Comparison of ENCODE assay signal across 8 mouse cellular contexts in genomic region chr8:70104506-70104905, GRCm38 (mm10). TPM values are rescaled to one million over a fixed set of nuclear protein-coding genes. Genes with fewer than 3 reads are reported as not detected.
DNase-seq lines count a peak whose midpoint lies in the region; ATAC-seq lines count a peak whose summit lies in the region.

No protein-coding gene starts in this region.

- WGBS in neural tube, embryonic 12.5 days, result 25% methylated on average over 6 of the region's 6 CpGs
- WGBS in neural tube, embryonic 15.5 days, result 16% methylated on average over 6 of the region's 6 CpGs
- 28% methylated on average over 6 of the region's 6 CpGs for WGBS in forebrain, embryonic 12.5 days

- H3K4me3 ChIP-seq in neural tube, embryonic 12.5 days, result no peak overlapping the region
- H3K4me3 ChIP-seq in neural tube, embryonic 15.5 days (replicated peaks), result no peak overlapping the region
- no peak overlapping the region for H3K4me3 ChIP-seq in forebrain, embryonic 12.5 days (replicated peaks)

- no peak overlapping the region for H3K9ac ChIP-seq in neural tube, embryonic 12.5 days
- H3K9ac ChIP-seq in neural tube, embryonic 15.5 days (replicated peaks), result no peak overlapping the region
- no peak overlapping the region for H3K9ac ChIP-seq in forebrain, embryonic 12.5 days

- peak; percentile 43 for DNase-seq in adrenal gland, postnatal 25 days
- DNase-seq in adrenal gland, adult 2 months, result no peak
- peak; percentile 38 for DNase-seq in kidney, postnatal 14 days
- DNase-seq in ovary, postnatal 36 days (ENCODE audit: low spot score), result no peak

- peaks cover 5% of the 10 kb centered on the region for H3K27me3 ChIP-seq in neural tube, embryonic 12.5 days (replicated peaks)
- H3K27me3 ChIP-seq in neural tube, embryonic 15.5 days (replicated peaks), result no peaks in the 10 kb centered on the region
- 0 out of 2 replicates have a peak, but pooled peaks cover 4% of the 10 kb centered on the region for H3K27me3 ChIP-seq in forebrain, embryonic 12.5 days

- no peak overlapping the region for H3K27ac ChIP-seq in neural tube, embryonic 12.5 days
- H3K27ac ChIP-seq in neural tube, embryonic 15.5 days (replicated peaks), result no peak overlapping the region
- H3K27ac ChIP-seq in forebrain, embryonic 12.5 days, result no peak overlapping the region

- H3K4me2 ChIP-seq in neural tube, embryonic 12.5 days (replicated peaks), result no peak overlapping the region
- H3K4me2 ChIP-seq in neural tube, embryonic 15.5 days, result no peak overlapping the region
- no peak overlapping the region for H3K4me2 ChIP-seq in forebrain, embryonic 12.5 days

- peaks cover 86% of the 10 kb centered on the region for H3K36me3 ChIP-seq in neural tube, embryonic 12.5 days
- peaks cover 83% of the 10 kb centered on the region for H3K36me3 ChIP-seq in neural tube, embryonic 15.5 days
- H3K36me3 ChIP-seq in forebrain, embryonic 12.5 days (replicated peaks), result peaks cover 85% of the 10 kb centered on the region

- peak; percentile 42; the same call in 1 of the 2 replicates for ATAC-seq in neural tube, embryonic 12.5 days (ENCODE audit: low FRiP score, low read depth)
- ATAC-seq in neural tube, embryonic 15.5 days (ENCODE audit: low FRiP score), result no peak
- ATAC-seq in forebrain, embryonic 12.5 days (ENCODE audit: low FRiP score), result peak; percentile 37; the same call in 1 of the 2 replicates
- peak; percentile 59; the same call in 1 of the 2 replicates for ATAC-seq in monocyte, adult 5-6 weeks (replicated peaks; ENCODE audit: insufficient number of reproducible peaks, low FRiP score, low TSS enrichment, poor library complexity, severe bottlenecking)

- no peaks in the 10 kb centered on the region for H3K9me3 ChIP-seq in neural tube, embryonic 12.5 days
- H3K9me3 ChIP-seq in neural tube, embryonic 15.5 days (replicated peaks), result no peaks in the 10 kb centered on the region
- no peaks in the 10 kb centered on the region for H3K9me3 ChIP-seq in forebrain, embryonic 12.5 days

- no peaks in the 10 kb centered on the region for H3K4me1 ChIP-seq in neural tube, embryonic 12.5 days
- H3K4me1 ChIP-seq in neural tube, embryonic 15.5 days, result peaks cover 16% of the 10 kb centered on the region; the same call in 1 of the 2 replicates
- H3K4me1 ChIP-seq in forebrain, embryonic 12.5 days, result no peaks in the 10 kb centered on the region; the same call in 1 of the 2 replicates

RNA-seq across cellular contexts. Expression of gene Ncan, which starts 16.2 kb away (rescaled TPM):
- total RNA-seq in adrenal gland, postnatal 25 days (2021), result 0.29 and 0.30 TPM in 2 replicates
- under 1 TPM; 0.24 to 0.26 TPM for total RNA-seq in adrenal gland, adult 2 months (2021)
- 0.89 and 1.3 TPM in 2 replicates for polyA plus RNA-seq in adrenal gland, adult 2 months (2012; rRNA removed)
- 88.8 and 93.9 TPM in 2 replicates for polyA plus RNA-seq in neural tube, embryonic 12.5 days (2016; fragmentation: Nextera tagmentation; extraction: Ambion mirVana)
- polyA plus RNA-seq in neural tube, embryonic 15.5 days (2015; fragmentation: Nextera tagmentation; extraction: Ambion mirVana), result 160 and 169 TPM in 2 replicates
- 84.2 and 104 TPM in 2 replicates for polyA plus RNA-seq in forebrain, embryonic 12.5 days (2016; fragmentation: Nextera tagmentation; extraction: Ambion mirVana)
- total RNA-seq in monocyte, adult 5-6 weeks (2017), result not detected in 3 replicates

RNA-seq across cellular contexts. Expression of gene Hapln4, which starts 21.2 kb away (rescaled TPM):
- total RNA-seq in adrenal gland, postnatal 25 days (2021), result 0.12 and 0.43 TPM in 2 replicates
- under 1 TPM; 0.43 to 0.59 TPM for total RNA-seq in adrenal gland, adult 2 months (2021)
- polyA plus RNA-seq in adrenal gland, adult 2 months (2012; rRNA removed), result 0.20 and 0.33 TPM in 2 replicates
- 0.33 and 0.50 TPM in 2 replicates for polyA plus RNA-seq in neural tube, embryonic 12.5 days (2016; fragmentation: Nextera tagmentation; extraction: Ambion mirVana)
- polyA plus RNA-seq in neural tube, embryonic 15.5 days (2015; fragmentation: Nextera tagmentation; extraction: Ambion mirVana), result 1.5 and 1.6 TPM in 2 replicates
- polyA plus RNA-seq in forebrain, embryonic 12.5 days (2016; fragmentation: Nextera tagmentation; extraction: Ambion mirVana), result 0.06 and 0.19 TPM in 2 replicates
- not detected in 3 replicates for total RNA-seq in monocyte, adult 5-6 weeks (2017)

RNA-seq across cellular contexts. Expression of gene Nr2c2ap, which starts 26.6 kb away (rescaled TPM):
- 21.1 and 21.3 TPM in 2 replicates for total RNA-seq in adrenal gland, postnatal 25 days (2021)
- total RNA-seq in adrenal gland, adult 2 months (2021), result 10 to 100 TPM; 19.1 to 20.0 TPM
- 11.9 and 12.4 TPM in 2 replicates for polyA plus RNA-seq in adrenal gland, adult 2 months (2012; rRNA removed)
- polyA plus RNA-seq in neural tube, embryonic 12.5 days (2016; fragmentation: Nextera tagmentation; extraction: Ambion mirVana), result 29.2 and 32.0 TPM in 2 replicates
- polyA plus RNA-seq in neural tube, embryonic 15.5 days (2015; fragmentation: Nextera tagmentation; extraction: Ambion mirVana), result 47.2 and 49.0 TPM in 2 replicates
- 27.8 and 28.3 TPM in 2 replicates for polyA plus RNA-seq in forebrain, embryonic 12.5 days (2016; fragmentation: Nextera tagmentation; extraction: Ambion mirVana)
- 6.0 to 12.0 TPM (median 11.1 TPM) in 3 replicates for total RNA-seq in monocyte, adult 5-6 weeks (2017)

RNA-seq across cellular contexts. Expression of gene Tm6sf2, which starts 31.8 kb away (rescaled TPM):
- 0.43 and 1.9 TPM in 2 replicates for total RNA-seq in adrenal gland, postnatal 25 days (2021)
- total RNA-seq in adrenal gland, adult 2 months (2021), result 1 to 10 TPM in 1 of 2 experiments, under 1 TPM in 1; 0.86 to 1.6 TPM
- 3.2 and 4.1 TPM in 2 replicates for polyA plus RNA-seq in adrenal gland, adult 2 months (2012; rRNA removed)
- 1.2 and 1.7 TPM in 2 replicates for polyA plus RNA-seq in neural tube, embryonic 12.5 days (2016; fragmentation: Nextera tagmentation; extraction: Ambion mirVana)
- polyA plus RNA-seq in neural tube, embryonic 15.5 days (2015; fragmentation: Nextera tagmentation; extraction: Ambion mirVana), result 1.4 and 2.0 TPM in 2 replicates
- polyA plus RNA-seq in forebrain, embryonic 12.5 days (2016; fragmentation: Nextera tagmentation; extraction: Ambion mirVana), result 1.3 TPM in 2 replicates
- 3.2 to 3.9 TPM in 2 of 3 replicates, not detected in the other for total RNA-seq in monocyte, adult 5-6 weeks (2017)

RNA-seq across cellular contexts. Expression of gene Rfxank, which starts 34.4 kb away (rescaled TPM):
- 14.6 and 17.6 TPM in 2 replicates for total RNA-seq in adrenal gland, postnatal 25 days (2021)
- 10 to 100 TPM; 15.4 to 18.0 TPM for total RNA-seq in adrenal gland, adult 2 months (2021)
- polyA plus RNA-seq in adrenal gland, adult 2 months (2012; rRNA removed), result 13.6 and 16.6 TPM in 2 replicates
- 16.5 and 17.2 TPM in 2 replicates for polyA plus RNA-seq in neural tube, embryonic 12.5 days (2016; fragmentation: Nextera tagmentation; extraction: Ambion mirVana)
- polyA plus RNA-seq in neural tube, embryonic 15.5 days (2015; fragmentation: Nextera tagmentation; extraction: Ambion mirVana), result 12.3 and 14.6 TPM in 2 replicates
- polyA plus RNA-seq in forebrain, embryonic 12.5 days (2016; fragmentation: Nextera tagmentation; extraction: Ambion mirVana), result 14.3 and 16.7 TPM in 2 replicates
- total RNA-seq in monocyte, adult 5-6 weeks (2017), result 12.5 to 17.9 TPM (median 17.8 TPM) in 3 replicates

Comparison
In these comparisons a context has a peak if more than half of its experiments do, and no peak if none do; other contexts are left out.
1. DNase-seq: peak in adrenal gland, postnatal 25 days (single experiment) and kidney, postnatal 14 days (single experiment); none in adrenal gland, adult 2 months (single experiment) and ovary, postnatal 36 days (single experiment).
2. RNA of gene Ncan, which starts 16.2 kb away (polyA plus RNA-seq): 160 to 169 TPM in neural tube, embryonic 15.5 days, 88.8 to 93.9 TPM in neural tube, embryonic 12.5 days and 84.2 to 104 TPM in forebrain, embryonic 12.5 days; 0.89 to 1.3 TPM in adrenal gland, adult 2 months; every median in the first group is over 10 times any median in the second.